Mouse (Mus musculus): ENCODE measurements around the gene Marc2. TPM values are rescaled to one million over a fixed set of nuclear protein-coding genes. Genes with fewer than 3 reads are reported as not detected.

Marc2 gene
- polyA plus RNA-seq, 1 experiment from 2014 or later = 154 TPM

GRCm38 (mm10) chr1:184860276-184860675 is 14.0 kb upstream of the Marc2 start:
- H3K27me3 ChIP-seq (ENCODE audit: control insufficient read depth, insufficient read depth, low read depth, low read length) = no peaks in the 10 kb centered on the region
- H3K4me1 ChIP-seq (replicated peaks; ENCODE audit: control insufficient read depth, insufficient read depth, low read length) = peaks cover 3% of the 10 kb centered on the region; the same call in 1 of the 2 replicates
- ATAC-seq (ENCODE audit: low read depth) = peak; percentile 46
- 30% methylated on average over 3 of the region's 3 CpGs for WGBS
- no peaks in the 10 kb centered on the region for H3K36me3 ChIP-seq (ENCODE audit: control insufficient read depth, insufficient read depth, low read length)
- no peak overlapping the region for H3K9ac ChIP-seq (ENCODE audit: low read length)
- peak overlapping the region; percentile 58 for H3K27ac ChIP-seq (ENCODE audit: low read length)
- H3K4me2 ChIP-seq (ENCODE audit: low read depth, low read length) = no peak overlapping the region
- no peaks in the 10 kb centered on the region for H3K9me3 ChIP-seq (ENCODE audit: control insufficient read depth, low read length)
- H3K4me3 ChIP-seq (ENCODE audit: low read length) = no peak overlapping the region

- no peak for ATAC-seq (ENCODE audit: low read depth)
- no peaks in the 10 kb centered on the region for H3K36me3 ChIP-seq (ENCODE audit: control insufficient read depth, insufficient read depth, low read length)
These were observed 12.0 kb upstream of the Marc2 start for GRCm38 (mm10) chr1:184858253-184858652.

GRCm38 (mm10) chr1:184857216-184857615 is 11.0 kb upstream of the Marc2 start:
- ATAC-seq (ENCODE audit: low read depth) = no peak
- Histone ChIP-seq H3K4me2 (ENCODE audit: low read depth, low read length) (no peak overlapping the region), H3K4me1 (replicated peaks; ENCODE audit: control insufficient read depth, insufficient read depth, low read length) (peaks cover 5% of the 10 kb centered on the region; the same call in 1 of the 2 replicates), H3K9ac (ENCODE audit: low read length) (no peak overlapping the region), H3K9me3 (ENCODE audit: control insufficient read depth, low read length) (no peaks in the 10 kb centered on the region), H3K27ac (ENCODE audit: low read length) (no peak overlapping the region), H3K4me3 (ENCODE audit: low read length) (no peak overlapping the region), H3K36me3 (ENCODE audit: control insufficient read depth, insufficient read depth, low read length) (no peaks in the 10 kb centered on the region), H3K27me3 (ENCODE audit: control insufficient read depth, insufficient read depth, low read depth, low read length) (no peaks in the 10 kb centered on the region)
- 80% methylated on average over 9 of the region's 9 CpGs for WGBS

More at GRCm38 (mm10) chr1:184858253-184858652, 12.0 kb upstream of the Marc2 start:
- peak overlapping the region; percentile 36 for H3K27ac ChIP-seq (ENCODE audit: low read length)
- no peaks in the 10 kb centered on the region for H3K27me3 ChIP-seq (ENCODE audit: control insufficient read depth, insufficient read depth, low read depth, low read length)
- H3K4me1 ChIP-seq (replicated peaks; ENCODE audit: control insufficient read depth, insufficient read depth, low read length) = peaks cover 3% of the 10 kb centered on the region; the same call in 1 of the 2 replicates
- 65% methylated on average over 1 of the region's 1 CpGs for WGBS
- H3K4me3 ChIP-seq (ENCODE audit: low read length) = no peak overlapping the region
- H3K4me2 ChIP-seq (ENCODE audit: low read depth, low read length) = no peak overlapping the region
- H3K9ac ChIP-seq (ENCODE audit: low read length) = no peak overlapping the region
- no peaks in the 10 kb centered on the region for H3K9me3 ChIP-seq (ENCODE audit: control insufficient read depth, low read length)

- Histone ChIP-seq H3K9ac (ENCODE audit: low read length) (no peak overlapping the region), H3K27ac (ENCODE audit: low read length) (peak overlapping the region; percentile 31), H3K4me3 (ENCODE audit: low read length) (no peak overlapping the region), H3K36me3 (ENCODE audit: control insufficient read depth, insufficient read depth, low read length) (no peaks in the 10 kb centered on the region), H3K4me2 (ENCODE audit: low read depth, low read length) (peak overlapping the region; percentile 38; the same call in 1 of the 2 replicates), H3K27me3 (ENCODE audit: control insufficient read depth, insufficient read depth, low read depth, low read length) (peaks cover 4% of the 10 kb centered on the region; the same call in 1 of the 2 replicates), H3K9me3 (ENCODE audit: control insufficient read depth, low read length) (no peaks in the 10 kb centered on the region), H3K4me1 (replicated peaks; ENCODE audit: control insufficient read depth, insufficient read depth, low read length) (peaks cover 5% of the 10 kb centered on the region; the same call in 1 of the 2 replicates)
- ATAC-seq (ENCODE audit: low read depth) = peak; percentile 32; the same call in 1 of the 2 replicates
- WGBS = 27% methylated on average over 3 of the region's 3 CpGs
These were observed 7.7 kb upstream of the Marc2 start for GRCm38 (mm10) chr1:184853922-184854321.

GRCm38 (mm10) chr1:184853339-184853738 is 7.1 kb upstream of the Marc2 start:
- Histone ChIP-seq H3K9ac (ENCODE audit: low read length) (no peak overlapping the region), H3K27ac (ENCODE audit: low read length) (peak overlapping the region; percentile 60), H3K9me3 (ENCODE audit: control insufficient read depth, low read length) (no peaks in the 10 kb centered on the region), H3K4me1 (replicated peaks; ENCODE audit: control insufficient read depth, insufficient read depth, low read length) (peaks cover 5% of the 10 kb centered on the region; the same call in 1 of the 2 replicates), H3K4me3 (ENCODE audit: low read length) (no peak overlapping the region), H3K36me3 (ENCODE audit: control insufficient read depth, insufficient read depth, low read length) (no peaks in the 10 kb centered on the region), H3K4me2 (ENCODE audit: low read depth, low read length) (peak overlapping the region; percentile 38), H3K27me3 (ENCODE audit: control insufficient read depth, insufficient read depth, low read depth, low read length) (peaks cover 4% of the 10 kb centered on the region; the same call in 1 of the 2 replicates)
- 5% methylated on average over 5 of the region's 5 CpGs for WGBS
- ATAC-seq (ENCODE audit: low read depth) = peak; percentile 75

GRCm38 (mm10) chr1:184851741-184852618 is 5.7 kb upstream of the Marc2 start:
- H3K9me3 ChIP-seq (ENCODE audit: control insufficient read depth, low read length) = no peaks in the 10 kb centered on the region
- 0 out of 2 replicates have a peak overlapping the region, but pooled peaks have one; percentile 29 for H3K9ac ChIP-seq (ENCODE audit: low read length)
- peak; percentile 85 for ATAC-seq (ENCODE audit: low read depth)
- no peaks in the 10 kb centered on the region for H3K36me3 ChIP-seq (ENCODE audit: control insufficient read depth, insufficient read depth, low read length)
- H3K27me3 ChIP-seq (ENCODE audit: control insufficient read depth, insufficient read depth, low read depth, low read length) = peaks cover 4% of the 10 kb centered on the region; the same call in 1 of the 2 replicates
- peak overlapping the region; percentile 48 for H3K4me2 ChIP-seq (ENCODE audit: low read depth, low read length)
- peak overlapping the region; percentile 60 for H3K27ac ChIP-seq (ENCODE audit: low read length)
- 8% methylated on average over 31 of the region's 31 CpGs for WGBS
- peaks cover 5% of the 10 kb centered on the region; the same call in 1 of the 2 replicates for H3K4me1 ChIP-seq (replicated peaks; ENCODE audit: control insufficient read depth, insufficient read depth, low read length)
- peak overlapping the region; percentile 16; the same call in 1 of the 2 replicates for H3K4me3 ChIP-seq (ENCODE audit: low read length)

- Histone ChIP-seq H3K4me1 (replicated peaks; ENCODE audit: control insufficient read depth, insufficient read depth, low read length) (peaks cover 8% of the 10 kb centered on the region; the same call in 1 of the 2 replicates), H3K9me3 (ENCODE audit: control insufficient read depth, low read length) (no peaks in the 10 kb centered on the region), H3K36me3 (ENCODE audit: control insufficient read depth, insufficient read depth, low read length) (no peaks in the 10 kb centered on the region), H3K27me3 (ENCODE audit: control insufficient read depth, insufficient read depth, low read depth, low read length) (peaks cover 4% of the 10 kb centered on the region; the same call in 1 of the 2 replicates), H3K27ac (ENCODE audit: low read length) (peak overlapping the region; percentile 60), H3K9ac (ENCODE audit: low read length) (peak overlapping the region; percentile 31; the same call in 1 of the 2 replicates), H3K4me3 (ENCODE audit: low read length) (no peak overlapping the region), H3K4me2 (ENCODE audit: low read depth, low read length) (no peak overlapping the region)
- ATAC-seq (ENCODE audit: low read depth) = no peak
- WGBS = 31% methylated on average over 7 of the region's 7 CpGs
These were observed 4.9 kb upstream of the Marc2 start for GRCm38 (mm10) chr1:184851166-184851565.

- no peak overlapping the region for H3K4me3 ChIP-seq (ENCODE audit: low read length)
These were observed 722 bp upstream of the Marc2 start for GRCm38 (mm10) chr1:184846973-184847372.

More at GRCm38 (mm10) chr1:184846973-184847372, 722 bp upstream of the Marc2 start:
- Histone ChIP-seq H3K27me3 (ENCODE audit: control insufficient read depth, insufficient read depth, low read depth, low read length) (peaks cover 4% of the 10 kb centered on the region; the same call in 1 of the 2 replicates), H3K36me3 (ENCODE audit: control insufficient read depth, insufficient read depth, low read length) (no peaks in the 10 kb centered on the region), H3K4me1 (replicated peaks; ENCODE audit: control insufficient read depth, insufficient read depth, low read length) (peaks cover 16% of the 10 kb centered on the region), H3K4me2 (ENCODE audit: low read depth, low read length) (peak overlapping the region; percentile 67; the same call in 1 of the 2 replicates), H3K9me3 (ENCODE audit: control insufficient read depth, low read length) (no peaks in the 10 kb centered on the region), H3K9ac (ENCODE audit: low read length) (no peak overlapping the region), H3K27ac (ENCODE audit: low read length) (no peak overlapping the region)
- 32% methylated on average over 3 of the region's 3 CpGs for WGBS
- no peak for ATAC-seq (ENCODE audit: low read depth)

Measured in lung, embryonic 16.5 days (tissue).